Mouse (Mus musculus) limb, embryonic 12.5 days (tissue): ENCODE results near the gene Lpp. TPM values are rescaled to one million over a fixed set of nuclear protein-coding genes. Genes with fewer than 3 reads are reported as not detected.

Experiments
- ATAC-seq: fragments of 200-750 bp; cut with Nextera tagmentation; 2 replicates; pipeline ENCODE4 v1.8.0; 2017; ENCODE audit warnings: low read depth, moderate TSS enrichment; ENCODE audit not compliant: insufficient number of reproducible peaks, insufficient read depth, low FRiP score, low TSS enrichment
- H3K27ac ChIP-seq: fragments of 300-500 bp; sonication (generic); 2 replicates; pipeline ENCODE4 v1.5.1; 2016; ENCODE audit warnings: mild to moderate bottlenecking, moderate library complexity
- H3K27me3 ChIP-seq: fragments of 300-500 bp; sonication (generic); 2 replicates; pipeline ENCODE4 v1.6.1; 2016; ENCODE audit warnings: mild to moderate bottlenecking, moderate library complexity
- H3K36me3 ChIP-seq: fragments of 300-500 bp; sonication (generic); 2 replicates; pipeline ENCODE4 v1.6.1; 2016; ENCODE audit warnings: mild to moderate bottlenecking, moderate library complexity
- H3K4me1 ChIP-seq: fragments of 300-500 bp; sonication (generic); replicated peaks from 2 replicates; pipeline ENCODE4 v1.6.1; 2016
- H3K4me2 ChIP-seq: fragments of 300-500 bp; sonication (generic); 2 replicates; pipeline ENCODE4 v1.6.1; 2016; ENCODE audit warnings: mild to moderate bottlenecking, moderate library complexity
- H3K4me3 ChIP-seq: fragments of 300-500 bp; sonication (generic); replicated peaks from 2 replicates; pipeline ENCODE4 v1.5.1; 2016; ENCODE audit warnings: mild to moderate bottlenecking
- H3K9ac ChIP-seq: fragments of 300-500 bp; sonication (generic); replicated peaks from 2 replicates; pipeline ENCODE4 v1.6.1; 2016; ENCODE audit warnings: mild to moderate bottlenecking, moderate library complexity
- H3K9me3 ChIP-seq: fragments of 300-500 bp; sonication (generic); 2 replicates; pipeline ENCODE4 v1.6.1; 2016; ENCODE audit warnings: mild to moderate bottlenecking, moderate library complexity
- WGBS: fragments of 180-500 bp; shearing (Covaris S2); methylation state at CpG from one replicate; pipeline ENCODE4 v1.1.7; 2016; 5-methylcytosine and 5-hydroxymethylcytosine counted together
- polyA plus RNA-seq: library from polyadenylated mRNA; unstranded; fragments of >200 nt; fragmentation: Nextera tagmentation; extraction: Ambion mirVana; gene quantifications from 2 replicates; pipeline ENCODE4 v1.2.1, GENCODE M21; 2016

Lpp gene
- polyA plus RNA-seq, 1 experiment from 2014 or later: 39.4 TPM

GRCm38 (mm10) chr16:24470601-24471000, 77.3 kb downstream of the Lpp start:
- 73% methylated on average over 1 of the region's 1 CpGs for WGBS
- Histone ChIP-seq H3K4me2 (no peak overlapping the region), H3K4me3 (no peak overlapping the region), H3K4me1 (peaks cover 6% of the 10 kb centered on the region; the same call in 1 of the 2 replicates), H3K36me3 (peaks cover 16% of the 10 kb centered on the region; the same call in 1 of the 2 replicates), H3K27ac (no peak overlapping the region), H3K27me3 (no peaks in the 10 kb centered on the region), H3K9ac (no peak overlapping the region), H3K9me3 (no peaks in the 10 kb centered on the region)
- ATAC-seq: no peak

GRCm38 (mm10) chr16:24471029-24471428, 77.7 kb downstream of the Lpp start:
- no peak overlapping the region for H3K4me3 ChIP-seq

GRCm38 (mm10) chr16:24471801-24472200, 78.5 kb downstream of the Lpp start:
- no peak for ATAC-seq

More at GRCm38 (mm10) chr16:24471029-24471428, 77.7 kb downstream of the Lpp start:
- Histone ChIP-seq H3K27me3 (no peaks in the 10 kb centered on the region), H3K4me2 (no peak overlapping the region), H3K36me3 (peaks cover 16% of the 10 kb centered on the region; the same call in 1 of the 2 replicates), H3K9me3 (no peaks in the 10 kb centered on the region), H3K9ac (no peak overlapping the region), H3K27ac (no peak overlapping the region), H3K4me1 (peaks cover 11% of the 10 kb centered on the region; the same call in 1 of the 2 replicates)
- no peak for ATAC-seq
- WGBS: 86% methylated on average over 4 of the region's 4 CpGs

GRCm38 (mm10) chr16:24473966-24474365, 80.7 kb downstream of the Lpp start:
- WGBS: 63% methylated on average over 3 of the region's 3 CpGs
- no peak overlapping the region for H3K9ac ChIP-seq
- peaks cover 28% of the 10 kb centered on the region for H3K4me1 ChIP-seq
- H3K4me3 ChIP-seq: no peak overlapping the region
- H3K27ac ChIP-seq: no peak overlapping the region
- no peak overlapping the region for H3K4me2 ChIP-seq
- no peak for ATAC-seq
- H3K27me3 ChIP-seq: no peaks in the 10 kb centered on the region
- no peaks in the 10 kb centered on the region for H3K9me3 ChIP-seq
- 0 out of 2 replicates have a peak, but pooled peaks cover 11% of the 10 kb centered on the region for H3K36me3 ChIP-seq

More at GRCm38 (mm10) chr16:24471801-24472200, 78.5 kb downstream of the Lpp start:
- WGBS: 85% methylated on average over 1 of the region's 1 CpGs
- H3K4me1 ChIP-seq: peaks cover 17% of the 10 kb centered on the region
- no peaks in the 10 kb centered on the region for H3K9me3 ChIP-seq
- 0 out of 2 replicates have a peak, but pooled peaks cover 11% of the 10 kb centered on the region for H3K36me3 ChIP-seq
- no peak overlapping the region for H3K4me3 ChIP-seq
- H3K9ac ChIP-seq: no peak overlapping the region
- H3K4me2 ChIP-seq: no peak overlapping the region
- H3K27ac ChIP-seq: no peak overlapping the region
- H3K27me3 ChIP-seq: no peaks in the 10 kb centered on the region

GRCm38 (mm10) chr16:24474781-24475180, 81.5 kb downstream of the Lpp start:
- peaks cover 34% of the 10 kb centered on the region for H3K4me1 ChIP-seq
- H3K27ac ChIP-seq: no peak overlapping the region
- H3K36me3 ChIP-seq: 0 out of 2 replicates have a peak, but pooled peaks cover 11% of the 10 kb centered on the region
- no peak overlapping the region for H3K4me3 ChIP-seq
- no peak overlapping the region for H3K4me2 ChIP-seq
- no peak overlapping the region for H3K9ac ChIP-seq
- H3K27me3 ChIP-seq: no peaks in the 10 kb centered on the region
- 75% methylated on average over 6 of the region's 6 CpGs for WGBS
- ATAC-seq: no peak
- no peaks in the 10 kb centered on the region for H3K9me3 ChIP-seq

- 0 out of 2 replicates have a peak, but pooled peaks have one; percentile 31 for ATAC-seq
- Histone ChIP-seq H3K4me3 (no peak overlapping the region), H3K4me1 (peaks cover 34% of the 10 kb centered on the region), H3K27ac (no peak overlapping the region), H3K9me3 (no peaks in the 10 kb centered on the region), H3K27me3 (no peaks in the 10 kb centered on the region), H3K36me3 (0 out of 2 replicates have a peak, but pooled peaks cover 11% of the 10 kb centered on the region), H3K4me2 (no peak overlapping the region), H3K9ac (no peak overlapping the region)
- 65% methylated on average over 8 of the region's 8 CpGs for WGBS
Measured at GRCm38 (mm10) chr16:24475305-24475947, 82.1 kb downstream of the Lpp start.

GRCm38 (mm10) chr16:24476911-24477401, 83.6 kb downstream of the Lpp start:
- no peaks in the 10 kb centered on the region for H3K9me3 ChIP-seq
- no peak overlapping the region for H3K4me3 ChIP-seq
- WGBS: 13% methylated on average over 3 of the region's 3 CpGs
- H3K27me3 ChIP-seq: no peaks in the 10 kb centered on the region
- 0 out of 2 replicates have a peak, but pooled peaks cover 5% of the 10 kb centered on the region for H3K36me3 ChIP-seq
- no peak overlapping the region for H3K9ac ChIP-seq
- no peak overlapping the region for H3K4me2 ChIP-seq
- ATAC-seq: no peak
- H3K4me1 ChIP-seq: peaks cover 34% of the 10 kb centered on the region
- H3K27ac ChIP-seq: no peak overlapping the region

- Histone ChIP-seq H3K36me3 (no peaks in the 10 kb centered on the region), H3K4me3 (no peak overlapping the region), H3K27ac (no peak overlapping the region), H3K9ac (no peak overlapping the region), H3K27me3 (no peaks in the 10 kb centered on the region), H3K9me3 (no peaks in the 10 kb centered on the region), H3K4me1 (peaks cover 34% of the 10 kb centered on the region), H3K4me2 (no peak overlapping the region)
- no peak for ATAC-seq
- WGBS: 48% methylated on average over 1 of the region's 1 CpGs
Measured at GRCm38 (mm10) chr16:24478006-24478405, 84.7 kb downstream of the Lpp start.

- no peak for ATAC-seq
- Histone ChIP-seq H3K27ac (no peak overlapping the region), H3K9me3 (no peaks in the 10 kb centered on the region), H3K4me3 (no peak overlapping the region), H3K9ac (no peak overlapping the region), H3K4me2 (no peak overlapping the region), H3K27me3 (no peaks in the 10 kb centered on the region), H3K4me1 (peaks cover 34% of the 10 kb centered on the region), H3K36me3 (no peaks in the 10 kb centered on the region; the same call in 1 of the 2 replicates)
- 90% methylated on average over 4 of the region's 4 CpGs for WGBS
Measured at GRCm38 (mm10) chr16:24478851-24479250, 85.5 kb downstream of the Lpp start.

- no peaks in the 10 kb centered on the region for H3K27me3 ChIP-seq
- peaks cover 13% of the 10 kb centered on the region for H3K4me1 ChIP-seq
- 86% methylated on average over 6 of the region's 6 CpGs for WGBS
- H3K36me3 ChIP-seq: no peaks in the 10 kb centered on the region; the same call in 1 of the 2 replicates
- no peak overlapping the region for H3K9ac ChIP-seq
- no peak overlapping the region for H3K27ac ChIP-seq
- no peak overlapping the region for H3K4me3 ChIP-seq
- no peaks in the 10 kb centered on the region for H3K9me3 ChIP-seq
- no peak overlapping the region for H3K4me2 ChIP-seq
- ATAC-seq: no peak
Measured at GRCm38 (mm10) chr16:24482648-24483047, 89.3 kb downstream of the Lpp start.

- ATAC-seq: no peak
- H3K36me3 ChIP-seq: no peaks in the 10 kb centered on the region; the same call in 1 of the 2 replicates
- no peak overlapping the region for H3K27ac ChIP-seq
- no peaks in the 10 kb centered on the region for H3K27me3 ChIP-seq
- no peak overlapping the region for H3K4me2 ChIP-seq
- no peaks in the 10 kb centered on the region for H3K9me3 ChIP-seq
- no peak overlapping the region for H3K4me3 ChIP-seq
- H3K4me1 ChIP-seq: peaks cover 22% of the 10 kb centered on the region
- H3K9ac ChIP-seq: no peak overlapping the region
- 92% methylated on average over 13 of the region's 13 CpGs for WGBS
Measured at GRCm38 (mm10) chr16:24483527-24484101, 90.3 kb downstream of the Lpp start.
